Mouse (Mus musculus): Measurements from ENCODE around the gene Dab2ip. TPM values are rescaled to one million over a fixed set of nuclear protein-coding genes. Genes with fewer than 3 reads are reported as not detected.

The Dab2ip gene
- total and polyA plus RNA-seq, 2 experiments: 4.1 to 8.4 TPM

DNA sequence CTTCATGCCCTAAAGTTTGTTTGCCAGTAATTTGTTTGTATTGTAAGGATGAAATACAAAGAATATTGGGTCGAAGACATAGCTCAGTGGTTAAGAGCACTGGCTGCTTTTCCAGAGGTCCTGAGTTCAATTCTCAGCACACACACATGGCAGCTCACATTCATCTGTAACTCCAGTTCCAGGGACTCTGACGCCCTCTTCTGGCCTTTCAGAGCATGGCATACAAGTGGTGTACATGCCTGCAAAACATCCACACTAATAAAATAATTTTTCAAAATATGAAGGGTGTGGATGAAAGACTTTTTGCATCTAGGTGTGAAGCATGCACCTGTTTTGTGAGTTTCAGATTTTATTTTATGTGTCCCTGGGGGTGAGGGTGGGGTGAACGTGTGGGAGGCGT lies 75.3 kb downstream of the Dab2ip start:
- TF ChIP-seq POLR2A (IDR thresholded peaks at IDR 0.05; ENCODE audit: extremely low read depth, insufficient read depth, low read length): no peak
- no peak for TF ChIP-seq CTCF (IDR thresholded peaks at IDR 0.05; ENCODE audit: low read depth, low read length)
- Histone ChIP-seq H3K79me2 (ENCODE audit: control insufficient read depth, insufficient read depth, low read length) (no peaks in the 10 kb centered on the region), H3K9ac (ENCODE audit: low read depth, low read length) (no peak overlapping the region), H3K4me3 (ENCODE audit: insufficient read depth, low read depth, low read length) (no peak overlapping the region), H3K4me1 (ENCODE audit: control insufficient read depth, insufficient read depth, low read length) (0 out of 2 replicates have a peak, but pooled peaks cover 2% of the 10 kb centered on the region), H3K27me3 (ENCODE audit: control insufficient read depth, insufficient read depth, low read length) (no peaks in the 10 kb centered on the region), H3K27ac (replicated peaks; ENCODE audit: insufficient read depth, low read depth, low read length) (no peak overlapping the region), H3K36me3 (ENCODE audit: control insufficient read depth, insufficient read depth, low read length) (no peaks in the 10 kb centered on the region)
- 89% methylated on average over 4 of the region's 4 CpGs for WGBS
- DNase-seq (ENCODE audit: extremely low read depth, low read depth, low spot score): no peak

DNA sequence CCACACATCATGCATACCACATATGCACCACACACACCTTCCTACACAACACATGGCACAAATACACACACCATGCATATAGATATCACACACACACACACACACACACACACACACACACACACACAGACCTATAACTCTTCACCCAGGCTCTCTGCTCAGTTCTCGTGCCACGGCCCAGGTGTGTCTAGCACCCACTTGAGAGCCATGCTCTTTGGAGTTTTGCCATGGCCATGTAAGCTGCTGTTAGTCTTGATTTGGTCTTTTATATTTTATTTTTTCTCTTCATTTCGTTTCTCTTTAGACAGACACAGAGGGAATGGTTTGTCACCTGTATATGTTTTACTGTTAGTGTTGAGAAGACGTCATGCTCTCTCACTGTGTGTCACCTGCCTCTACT lies 76.9 kb downstream of the Dab2ip start:
- Histone ChIP-seq H3K79me2 (ENCODE audit: control insufficient read depth, insufficient read depth, low read length) (no peaks in the 10 kb centered on the region), H3K27me3 (ENCODE audit: control insufficient read depth, insufficient read depth, low read length) (no peaks in the 10 kb centered on the region), H3K4me3 (ENCODE audit: insufficient read depth, low read depth, low read length) (no peak overlapping the region), H3K4me1 (ENCODE audit: control insufficient read depth, insufficient read depth, low read length) (no peaks in the 10 kb centered on the region), H3K9ac (ENCODE audit: low read depth, low read length) (no peak overlapping the region), H3K27ac (replicated peaks; ENCODE audit: insufficient read depth, low read depth, low read length) (no peak overlapping the region), H3K36me3 (ENCODE audit: control insufficient read depth, insufficient read depth, low read length) (no peaks in the 10 kb centered on the region)
- TF ChIP-seq POLR2A (IDR thresholded peaks at IDR 0.05; ENCODE audit: extremely low read depth, insufficient read depth, low read length): no peak
- no peak for TF ChIP-seq CTCF (IDR thresholded peaks at IDR 0.05; ENCODE audit: low read depth, low read length)
- 91% methylated on average over 4 of the region's 4 CpGs for WGBS
- DNase-seq (ENCODE audit: extremely low read depth, low read depth, low spot score): no peak

DNA sequence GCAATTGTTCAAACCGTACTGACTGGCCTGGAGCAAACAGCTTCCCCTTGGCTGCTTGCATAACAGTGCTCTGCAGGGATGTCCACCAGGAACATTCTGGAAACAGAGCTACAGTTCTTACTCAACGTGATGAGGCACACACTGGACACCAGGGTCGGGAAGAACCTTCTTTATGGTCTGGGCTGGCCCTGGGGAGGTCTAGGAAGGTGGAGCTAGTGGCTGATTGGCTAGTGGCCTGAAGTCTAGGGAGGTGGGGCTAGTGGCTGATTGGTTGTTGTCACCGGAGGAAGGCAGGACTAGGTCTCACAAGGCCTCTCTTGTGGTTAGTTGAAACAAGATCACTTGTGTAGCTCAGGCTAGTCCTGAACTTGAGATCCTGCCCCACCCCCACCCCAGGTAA lies 77.5 kb downstream of the Dab2ip start:
- Histone ChIP-seq H3K4me3 (ENCODE audit: insufficient read depth, low read depth, low read length) (no peak overlapping the region), H3K36me3 (ENCODE audit: control insufficient read depth, insufficient read depth, low read length) (no peaks in the 10 kb centered on the region), H3K9ac (ENCODE audit: low read depth, low read length) (no peak overlapping the region), H3K27me3 (ENCODE audit: control insufficient read depth, insufficient read depth, low read length) (no peaks in the 10 kb centered on the region), H3K79me2 (ENCODE audit: control insufficient read depth, insufficient read depth, low read length) (no peaks in the 10 kb centered on the region), H3K4me1 (ENCODE audit: control insufficient read depth, insufficient read depth, low read length) (no peaks in the 10 kb centered on the region), H3K27ac (replicated peaks; ENCODE audit: insufficient read depth, low read depth, low read length) (no peak overlapping the region)
- WGBS: 60% methylated on average over 4 of the region's 4 CpGs
- DNase-seq (ENCODE audit: extremely low read depth, low read depth, low spot score): no peak
- TF ChIP-seq POLR2A (IDR thresholded peaks at IDR 0.05; ENCODE audit: extremely low read depth, insufficient read depth, low read length): no peak
- TF ChIP-seq CTCF (IDR thresholded peaks at IDR 0.05; ENCODE audit: low read depth, low read length): no peak

DNA sequence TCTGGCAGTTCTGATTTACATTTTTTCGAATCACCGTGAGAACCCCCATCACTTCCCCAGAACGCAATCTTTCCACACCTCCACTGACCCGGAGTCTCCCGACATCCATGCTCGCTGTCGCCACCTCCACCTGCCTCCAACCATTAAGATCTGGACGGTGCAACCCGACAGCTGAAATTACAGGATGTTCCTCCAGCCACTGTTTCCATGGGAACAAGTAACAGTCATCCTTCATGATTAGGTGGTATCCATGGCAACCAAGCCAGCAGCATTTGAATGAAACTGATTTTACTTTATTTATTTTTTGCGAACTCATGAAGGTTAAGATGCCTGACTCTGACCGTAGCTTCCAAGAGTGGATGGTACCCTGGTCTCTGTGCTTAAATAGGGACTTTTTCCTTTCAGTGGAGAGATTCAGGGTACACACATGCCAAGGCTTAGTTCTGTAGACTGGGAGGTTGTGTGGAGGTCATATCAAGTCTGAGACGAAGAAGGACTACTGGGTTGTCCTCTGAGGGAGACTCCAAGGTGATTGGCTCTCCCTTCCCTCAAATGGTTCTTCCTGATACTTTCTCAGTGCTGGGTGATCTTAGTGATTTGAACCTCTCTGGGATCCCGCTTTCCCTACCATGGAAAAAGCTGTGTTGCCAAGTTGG lies 79.9 kb downstream of the Dab2ip start:
- TF ChIP-seq POLR2A (IDR thresholded peaks at IDR 0.05; ENCODE audit: extremely low read depth, insufficient read depth, low read length): no peak
- no peak for TF ChIP-seq CTCF (IDR thresholded peaks at IDR 0.05; ENCODE audit: low read depth, low read length)
- Histone ChIP-seq H3K27ac (replicated peaks; ENCODE audit: insufficient read depth, low read depth, low read length) (no peak overlapping the region), H3K4me1 (ENCODE audit: control insufficient read depth, insufficient read depth, low read length) (no peaks in the 10 kb centered on the region), H3K36me3 (ENCODE audit: control insufficient read depth, insufficient read depth, low read length) (no peaks in the 10 kb centered on the region), H3K27me3 (ENCODE audit: control insufficient read depth, insufficient read depth, low read length) (no peaks in the 10 kb centered on the region), H3K9ac (ENCODE audit: low read depth, low read length) (no peak overlapping the region), H3K4me3 (ENCODE audit: insufficient read depth, low read depth, low read length) (no peak overlapping the region), H3K79me2 (ENCODE audit: control insufficient read depth, insufficient read depth, low read length) (no peaks in the 10 kb centered on the region)
- DNase-seq (ENCODE audit: extremely low read depth, low read depth, low spot score): no peak
- 90% methylated on average over 13 of the region's 13 CpGs for WGBS

DNA sequence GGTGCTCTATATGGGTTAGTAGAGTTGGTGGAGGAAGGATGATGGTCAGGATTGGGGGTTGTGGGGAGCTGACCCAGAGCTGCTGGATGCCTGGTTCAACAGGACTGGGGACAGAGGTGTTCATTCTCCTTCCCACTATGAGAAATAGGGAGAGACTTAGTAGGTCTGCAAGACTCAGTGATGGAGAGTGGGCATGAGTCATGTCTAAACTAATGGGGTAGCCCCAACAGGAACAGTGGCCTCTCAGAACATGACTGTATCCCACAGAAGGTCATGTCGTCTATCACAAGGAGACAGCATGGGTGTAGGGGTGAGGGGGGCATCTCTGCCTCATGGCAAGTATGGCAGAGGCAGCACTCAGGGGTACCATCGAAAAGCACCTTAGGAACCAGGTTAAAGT lies 81.7 kb downstream of the Dab2ip start:
- Histone ChIP-seq H3K9ac (ENCODE audit: low read depth, low read length) (no peak overlapping the region), H3K27ac (replicated peaks; ENCODE audit: insufficient read depth, low read depth, low read length) (no peak overlapping the region), H3K79me2 (ENCODE audit: control insufficient read depth, insufficient read depth, low read length) (no peaks in the 10 kb centered on the region), H3K4me1 (ENCODE audit: control insufficient read depth, insufficient read depth, low read length) (no peaks in the 10 kb centered on the region), H3K27me3 (ENCODE audit: control insufficient read depth, insufficient read depth, low read length) (no peaks in the 10 kb centered on the region), H3K4me3 (ENCODE audit: insufficient read depth, low read depth, low read length) (no peak overlapping the region), H3K36me3 (ENCODE audit: control insufficient read depth, insufficient read depth, low read length) (no peaks in the 10 kb centered on the region)
- 89% methylated on average over 2 of the region's 2 CpGs for WGBS
- DNase-seq (ENCODE audit: extremely low read depth, low read depth, low spot score): no peak
- TF ChIP-seq CTCF (IDR thresholded peaks at IDR 0.05; ENCODE audit: low read depth, low read length): no peak
- no peak for TF ChIP-seq POLR2A (IDR thresholded peaks at IDR 0.05; ENCODE audit: extremely low read depth, insufficient read depth, low read length)

- DNase-seq (ENCODE audit: extremely low read depth, low read depth, low spot score): no peak
- Histone ChIP-seq H3K27me3 (ENCODE audit: control insufficient read depth, insufficient read depth, low read length) (no peaks in the 10 kb centered on the region), H3K79me2 (ENCODE audit: control insufficient read depth, insufficient read depth, low read length) (no peaks in the 10 kb centered on the region), H3K4me1 (ENCODE audit: control insufficient read depth, insufficient read depth, low read length) (no peaks in the 10 kb centered on the region), H3K27ac (replicated peaks; ENCODE audit: insufficient read depth, low read depth, low read length) (no peak overlapping the region), H3K36me3 (ENCODE audit: control insufficient read depth, insufficient read depth, low read length) (no peaks in the 10 kb centered on the region), H3K4me3 (ENCODE audit: insufficient read depth, low read depth, low read length) (no peak overlapping the region), H3K9ac (ENCODE audit: low read depth, low read length) (no peak overlapping the region)
- no peak for TF ChIP-seq POLR2A (IDR thresholded peaks at IDR 0.05; ENCODE audit: extremely low read depth, insufficient read depth, low read length)
- TF ChIP-seq CTCF (IDR thresholded peaks at IDR 0.05; ENCODE audit: low read depth, low read length): no peak
- 85% methylated on average over 13 of the region's 13 CpGs for WGBS
These were observed 82.5 kb downstream of the Dab2ip start for GRCm38 (mm10) chr2:35640576-35640975.

Measured in liver, adult 2 months (tissue).